Mouse (Mus musculus): ENCODE results near the gene Krtap19-3.
A peak's percentile ranks its signal among the peaks of the same experiment; 100 is the strongest.

The Krtap19-3 gene

DNA sequence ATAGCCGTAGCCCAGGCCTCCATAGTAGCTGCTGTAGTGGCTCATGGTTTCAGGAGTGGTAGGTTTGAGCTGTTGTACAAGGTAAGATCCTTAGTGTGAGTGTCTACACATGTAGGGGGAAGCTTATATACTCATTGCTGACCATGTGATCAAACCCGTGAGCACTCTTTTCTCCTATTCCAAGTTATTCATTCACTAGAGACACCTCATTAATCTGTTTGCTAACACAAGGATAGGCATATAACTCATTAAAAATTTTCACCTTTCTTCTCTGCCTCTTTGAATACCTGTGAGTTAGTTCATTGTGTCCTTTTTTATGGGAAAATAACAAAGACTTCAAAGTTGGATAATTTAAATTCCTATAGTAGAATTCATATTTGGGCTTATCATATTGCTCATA, at the start of gene Krtap19-3:
Gene Krtap19-3 (minus strand): TSS at position 101 of the 400 bp plus-strand sequence.
- no peak for DNase-seq

DNA sequence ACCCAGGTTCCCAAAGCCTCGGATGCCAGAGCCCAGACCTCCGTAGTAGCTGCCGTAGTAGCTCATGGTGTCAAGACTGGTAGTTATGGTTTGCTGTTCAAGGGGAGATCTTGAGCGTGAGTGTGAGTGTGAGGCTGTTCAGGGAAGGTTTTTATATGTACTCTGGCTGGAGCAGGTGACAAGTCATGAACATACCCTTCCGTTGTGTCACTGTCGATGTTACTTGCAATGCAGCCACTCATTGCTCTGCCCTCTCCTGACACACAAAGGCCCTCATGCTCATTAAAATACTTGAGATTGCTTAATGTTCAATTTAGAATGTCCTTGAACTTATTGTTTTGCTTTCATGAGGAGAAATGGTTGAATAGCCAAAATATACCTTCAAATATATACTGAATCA, 18.5 kb upstream of the Krtap19-3 start, which contains the start of gene Krtap19-5:
Gene Krtap19-5 (minus strand): TSS at position 101 of the 400 bp plus-strand sequence.
- no peak for DNase-seq

GRCm38 (mm10) chr16:88886870-88887269, 9.0 kb upstream of the Krtap19-3 start:
- no peak for DNase-seq

- no peak for DNase-seq
Observed at GRCm38 (mm10) chr16:88884989-88885388, 7.2 kb upstream of the Krtap19-3 start, which contains the start of gene Krtap19-4. TSS of gene Krtap19-4 (minus strand) at chr16:88885089.

DNA sequence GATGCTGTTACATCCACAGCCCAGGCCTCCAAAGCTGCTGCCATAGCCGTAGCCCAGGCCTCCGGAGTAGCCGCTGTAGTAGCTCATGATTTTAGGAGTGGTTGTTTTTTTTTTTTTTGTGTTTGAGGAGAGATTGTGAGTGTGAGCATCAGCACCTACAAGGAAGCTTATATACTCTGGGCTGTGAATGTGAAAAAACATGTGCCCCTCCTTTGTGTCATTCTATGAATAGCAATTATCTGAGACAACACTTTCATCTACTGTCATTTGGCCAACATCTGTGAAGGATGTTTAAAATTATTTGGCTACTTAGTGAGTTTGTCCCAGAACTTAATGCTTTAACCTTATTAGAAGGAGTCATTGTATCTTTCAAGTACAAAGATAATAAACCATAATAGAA, 3.7 kb downstream of the Krtap19-3 start, which contains the start of gene Krtap19-2:
Gene Krtap19-2 (minus strand): TSS at position 101 of the 400 bp plus-strand sequence.
- no peak for DNase-seq

DNA sequence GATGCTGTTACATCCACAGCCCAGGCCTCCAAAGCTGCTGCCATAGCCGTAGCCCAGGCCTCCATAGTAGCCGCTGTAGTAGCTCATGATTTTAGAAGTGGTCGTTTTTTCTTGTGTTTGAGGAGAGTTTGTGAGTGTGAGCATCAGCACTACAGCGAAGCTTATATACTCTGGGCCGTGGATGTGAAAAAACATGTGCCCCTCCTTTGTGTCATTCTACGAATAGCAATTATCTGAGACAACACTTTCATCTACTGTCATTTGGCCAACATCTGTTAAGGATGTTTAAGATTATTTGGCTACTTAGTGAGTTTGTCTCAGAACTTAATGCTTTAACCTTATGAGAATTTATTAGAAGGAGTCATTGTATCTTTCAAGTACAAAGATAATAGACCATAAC, 8.5 kb downstream of the Krtap19-3 start, which contains the start of gene Krtap19-1:
Gene Krtap19-1 (minus strand): TSS at position 101 of the 400 bp plus-strand sequence.
- no peak for DNase-seq

GRCm38 (mm10) chr16:88864887-88865407, 12.9 kb downstream of the Krtap19-3 start:
- no peak for DNase-seq

- peak; percentile 47 for DNase-seq
Observed at GRCm38 (mm10) chr16:88851450-88851849, 26.4 kb downstream of the Krtap19-3 start.

- no peak for DNase-seq
Observed at GRCm38 (mm10) chr16:88848558-88848957, 29.3 kb downstream of the Krtap19-3 start.

DNA sequence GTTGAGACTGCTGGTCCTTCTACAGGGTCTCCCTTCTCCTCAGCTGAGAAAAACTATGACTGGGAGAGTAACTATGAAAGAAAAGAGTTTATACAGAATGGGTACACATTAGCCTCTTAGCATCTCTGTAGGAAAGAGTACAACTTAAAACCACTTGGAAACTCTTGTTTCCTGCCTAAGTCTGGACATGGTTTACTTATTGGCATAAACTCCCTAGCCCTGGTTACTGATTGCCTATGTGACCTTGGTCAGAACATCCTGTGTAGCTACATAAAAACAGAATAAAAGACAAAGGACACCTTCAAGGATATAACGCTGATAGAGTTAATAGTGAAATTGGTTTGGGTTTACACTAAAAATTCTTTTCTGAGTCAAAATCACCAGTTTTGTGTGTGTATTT, 30.5 kb downstream of the Krtap19-3 start:
- no peak for DNase-seq

All from retina, postnatal 1 day (tissue).